Mouse (Mus musculus): ENCODE data around the gene Olfr944. TPM values are rescaled to one million over a fixed set of nuclear protein-coding genes. Genes with fewer than 3 reads are reported as not detected.

Gene Olfr944
- not detected in 2 replicates for polyA plus RNA-seq (2015; fragmentation: Nextera tagmentation; extraction: Ambion mirVana)

GRCm38 (mm10) chr9:39201620-39202019, at the start of gene Olfr944:
Olfr944 (plus strand) TSS chr9:39201920.
- no peak within 1 kb of the TSS for H3K27ac ChIP-seq
- H3K4me2 ChIP-seq (replicated peaks), result no peak within 1 kb of the TSS
- no peak for ATAC-seq
- H3K27me3 ChIP-seq (replicated peaks), result no peaks in the 10 kb centered on the region
- H3K9me3 ChIP-seq, result no peaks in the 10 kb centered on the region
- H3K36me3 ChIP-seq, result no peaks in the 10 kb centered on the region
- no peaks in the 10 kb centered on the region for H3K4me1 ChIP-seq (replicated peaks)
- H3K4me3 ChIP-seq (replicated peaks), result no peak within 1 kb of the TSS
- H3K9ac ChIP-seq, result no peak within 1 kb of the TSS

DNA sequence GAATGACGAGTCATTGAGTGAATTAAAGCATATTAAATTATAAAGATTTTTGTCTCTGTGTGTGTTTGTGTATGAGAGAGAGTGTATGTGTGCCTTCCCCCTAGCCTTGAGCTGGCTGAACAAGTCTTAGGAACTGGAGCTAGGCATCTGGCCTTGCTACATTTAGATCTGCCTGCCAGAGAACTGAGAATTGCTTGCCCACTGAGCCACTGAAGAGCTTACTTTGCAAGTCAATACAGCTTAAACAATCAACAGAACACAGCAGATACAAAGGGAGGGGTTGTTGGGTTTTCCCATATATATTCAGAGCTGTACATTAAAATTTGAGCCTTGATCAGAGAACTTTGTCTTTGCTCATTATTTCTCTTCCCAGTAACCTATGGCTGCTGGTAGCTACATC, 49.3 kb upstream of the Olfr944 start:
- no peak for ATAC-seq
- Histone ChIP-seq H3K9me3 (no peaks in the 10 kb centered on the region), H3K36me3 (no peaks in the 10 kb centered on the region), H3K4me2 (replicated peaks) (no peak overlapping the region), H3K4me3 (replicated peaks) (no peak overlapping the region), H3K9ac (no peak overlapping the region), H3K4me1 (replicated peaks) (no peaks in the 10 kb centered on the region), H3K27ac (no peak overlapping the region), H3K27me3 (replicated peaks) (no peaks in the 10 kb centered on the region)
- WGBS, result 65% methylated on average over 1 of the region's 1 CpGs

DNA sequence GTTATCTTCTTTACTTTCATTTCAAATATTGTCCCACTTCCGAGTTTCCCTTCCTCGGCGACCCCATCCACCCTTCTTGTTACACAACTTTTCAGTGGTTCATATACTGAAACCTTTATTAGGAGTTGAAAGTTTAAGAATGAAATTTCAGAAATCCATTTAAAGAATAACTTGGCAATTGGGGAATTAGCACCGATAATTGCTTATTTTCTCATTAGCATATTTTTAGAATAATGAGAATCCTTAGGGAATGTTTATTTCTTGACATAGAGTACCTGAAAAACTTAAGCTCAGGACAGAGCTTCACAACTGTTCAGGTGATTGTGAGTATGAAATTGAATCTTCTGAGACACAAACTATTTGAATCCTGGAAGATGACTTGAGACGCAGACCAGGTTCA, 35.7 kb upstream of the Olfr944 start, which contains the start of gene Olfr943:
TSS of gene Olfr943 (plus strand) at position 301 of the 400 bp plus-strand sequence.
- ATAC-seq, result no peak

DNA sequence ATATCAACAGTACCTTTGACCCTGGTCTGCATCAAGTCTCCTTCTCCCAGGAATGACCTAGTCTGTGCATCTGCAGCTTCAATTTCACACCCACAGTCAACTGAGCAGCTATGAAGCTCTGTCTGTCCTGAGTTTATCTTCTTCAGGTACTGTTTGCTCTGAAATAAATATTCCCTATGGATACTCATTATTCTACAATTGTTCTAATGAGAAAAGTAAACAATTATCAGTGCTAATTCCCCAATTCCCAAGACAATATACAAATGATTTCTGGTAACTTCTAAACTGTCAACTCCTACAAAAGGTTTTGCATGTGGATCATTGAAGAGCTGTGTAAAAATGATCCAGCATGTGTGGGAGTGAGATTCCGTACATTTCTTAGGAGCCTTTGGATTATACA, 48.2 kb downstream of the Olfr944 start, which contains the start of gene Olfr1537:
TSS of gene Olfr1537 (minus strand) at position 101 of the 400 bp plus-strand sequence.
- Histone ChIP-seq H3K9ac (no peak within 1 kb of the TSS), H3K27me3 (replicated peaks) (no peaks in the 10 kb centered on the region), H3K27ac (no peak within 1 kb of the TSS), H3K4me2 (replicated peaks) (no peak within 1 kb of the TSS), H3K9me3 (no peaks in the 10 kb centered on the region), H3K4me3 (replicated peaks) (no peak within 1 kb of the TSS), H3K4me1 (replicated peaks) (no peaks in the 10 kb centered on the region), H3K36me3 (no peaks in the 10 kb centered on the region)
- no peak for ATAC-seq
- WGBS, result 82% methylated on average over 1 of the region's 1 CpGs

More for the DNA sequence above, 35.7 kb upstream of the Olfr944 start, which contains the start of gene Olfr943:
- H3K9me3 ChIP-seq, result no peaks in the 10 kb centered on the region
- no peak within 1 kb of the TSS for H3K9ac ChIP-seq
- no peaks in the 10 kb centered on the region for H3K4me1 ChIP-seq (replicated peaks)
- H3K27ac ChIP-seq, result no peak within 1 kb of the TSS
- 93% methylated on average over 5 of the region's 5 CpGs for WGBS
- no peaks in the 10 kb centered on the region for H3K36me3 ChIP-seq
- no peak within 1 kb of the TSS for H3K4me3 ChIP-seq (replicated peaks)
- H3K27me3 ChIP-seq (replicated peaks), result no peaks in the 10 kb centered on the region
- H3K4me2 ChIP-seq (replicated peaks), result no peak within 1 kb of the TSS

Other genes with a start within 250 kb of the Olfr944 start
- not detected in 2 replicates for gene Olfr933, start 229.6 kb upstream of the Olfr944 start, polyA plus RNA-seq (2015; fragmentation: Nextera tagmentation; extraction: Ambion mirVana)
- gene Olfr934, start 213.6 kb upstream of the Olfr944 start, polyA plus RNA-seq (2015; fragmentation: Nextera tagmentation; extraction: Ambion mirVana), result not detected in 2 replicates
- gene Olfr935, start 202.2 kb upstream of the Olfr944 start, polyA plus RNA-seq (2015; fragmentation: Nextera tagmentation; extraction: Ambion mirVana), result not detected in 2 replicates
- not detected in 2 replicates for gene Olfr146, start 178.5 kb upstream of the Olfr944 start, polyA plus RNA-seq (2015; fragmentation: Nextera tagmentation; extraction: Ambion mirVana)
- gene Olfr937, start 137.0 kb upstream of the Olfr944 start, polyA plus RNA-seq (2015; fragmentation: Nextera tagmentation; extraction: Ambion mirVana), result not detected in 2 replicates
- gene Olfr938, start 123.0 kb upstream of the Olfr944 start, polyA plus RNA-seq (2015; fragmentation: Nextera tagmentation; extraction: Ambion mirVana), result not detected in 2 replicates
- gene Olfr27, start 73.8 kb upstream of the Olfr944 start, polyA plus RNA-seq (2015; fragmentation: Nextera tagmentation; extraction: Ambion mirVana), result not detected in 2 replicates
- gene Olfr943, start 35.6 kb upstream of the Olfr944 start, polyA plus RNA-seq (2015; fragmentation: Nextera tagmentation; extraction: Ambion mirVana), result not detected in 2 replicates
- gene Olfr1537, start 48.1 kb downstream of the Olfr944 start, polyA plus RNA-seq (2015; fragmentation: Nextera tagmentation; extraction: Ambion mirVana), result not detected in 2 replicates
- not detected in 2 replicates for gene Olfr945, start 74.9 kb downstream of the Olfr944 start, polyA plus RNA-seq (2015; fragmentation: Nextera tagmentation; extraction: Ambion mirVana)
- gene Olfr948, start 124.1 kb downstream of the Olfr944 start, polyA plus RNA-seq (2015; fragmentation: Nextera tagmentation; extraction: Ambion mirVana), result not detected in 2 replicates
- not detected in 2 replicates for gene Olfr951, start 185.5 kb downstream of the Olfr944 start, polyA plus RNA-seq (2015; fragmentation: Nextera tagmentation; extraction: Ambion mirVana)
- gene Olfr952, start 225.2 kb downstream of the Olfr944 start, polyA plus RNA-seq (2015; fragmentation: Nextera tagmentation; extraction: Ambion mirVana), result not detected in 2 replicates